Mouse (Mus musculus): ENCODE measurements at regions not wholly inside any gene's neighbourhood (a gene's known extent, or its start where the extent isn't known, plus 50 kb on each side); places are given as distances from the start of the nearest gene placed in this dataset.

GRCm38 (mm10) chr19:14319677-14320191 is 278.1 kb downstream of the Tle4 start:
- no peak overlapping the region for H3K9ac ChIP-seq (ENCODE audit: low read depth, low read length)
- no peak for ATAC-seq
- H3K9me3 ChIP-seq (ENCODE audit: control insufficient read depth, low read length): no peaks in the 10 kb centered on the region
- H3K4me2 ChIP-seq (ENCODE audit: low read depth, low read length): no peak overlapping the region
- H3K27ac ChIP-seq (ENCODE audit: low read length): no peak overlapping the region
- H3K4me1 ChIP-seq (ENCODE audit: control insufficient read depth, insufficient read depth, low read length): no peaks in the 10 kb centered on the region
- H3K4me3 ChIP-seq (ENCODE audit: low read length): no peak overlapping the region
- 76% methylated on average over 3 of the region's 3 CpGs for WGBS
- no peaks in the 10 kb centered on the region for H3K36me3 ChIP-seq (ENCODE audit: control insufficient read depth, insufficient read depth, low read length)
- H3K27me3 ChIP-seq (replicated peaks; ENCODE audit: control insufficient read depth, insufficient read depth, low read length): no peaks in the 10 kb centered on the region

DNA sequence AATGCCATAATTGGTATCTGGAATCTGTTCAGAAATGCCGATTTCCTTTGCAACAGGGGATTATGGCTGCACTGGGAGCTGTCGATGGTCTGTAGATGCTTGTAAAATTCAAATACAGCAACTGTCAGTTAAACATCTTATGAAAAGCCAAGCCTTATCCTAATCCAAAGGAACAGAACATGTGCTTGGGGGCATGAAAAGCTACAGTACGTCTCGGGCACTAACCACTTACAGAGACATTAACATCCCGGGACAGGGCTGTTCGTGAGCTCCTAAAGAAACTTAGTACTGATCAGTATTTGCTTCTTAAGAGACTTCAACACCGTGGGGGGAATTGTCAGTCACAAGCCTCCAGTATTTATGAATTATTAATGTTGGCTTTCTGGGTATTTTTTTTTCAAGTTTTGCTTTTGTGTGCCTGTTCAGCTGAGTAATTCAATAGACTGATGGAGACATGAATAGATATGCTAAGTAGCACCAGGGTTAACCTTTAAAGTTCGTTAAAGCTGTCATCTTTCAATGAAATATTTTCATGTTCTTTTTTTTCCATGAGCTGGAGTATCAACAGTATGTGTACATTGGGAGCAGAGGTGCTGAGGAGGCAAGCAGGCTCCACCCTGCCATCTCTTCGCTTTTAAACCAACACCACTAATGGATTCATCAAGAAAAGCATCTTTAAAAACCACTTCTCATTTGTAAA is 272.3 kb downstream of the Tle4 start:
- H3K9ac ChIP-seq (ENCODE audit: low read depth, low read length): no peak overlapping the region
- H3K27ac ChIP-seq (ENCODE audit: low read length): no peak overlapping the region
- H3K4me1 ChIP-seq (ENCODE audit: control insufficient read depth, insufficient read depth, low read length): no peaks in the 10 kb centered on the region
- no peaks in the 10 kb centered on the region for H3K36me3 ChIP-seq (ENCODE audit: control insufficient read depth, insufficient read depth, low read length)
- H3K9me3 ChIP-seq (ENCODE audit: control insufficient read depth, low read length): no peaks in the 10 kb centered on the region
- 72% methylated on average over 9 of the region's 9 CpGs for WGBS
- no peaks in the 10 kb centered on the region for H3K27me3 ChIP-seq (replicated peaks; ENCODE audit: control insufficient read depth, insufficient read depth, low read length)
- no peak for ATAC-seq
- no peak overlapping the region for H3K4me3 ChIP-seq (ENCODE audit: low read length)
- H3K4me2 ChIP-seq (ENCODE audit: low read depth, low read length): no peak overlapping the region

- Histone ChIP-seq H3K9ac (ENCODE audit: low read depth, low read length) (no peak overlapping the region), H3K4me3 (ENCODE audit: low read length) (no peak overlapping the region), H3K4me1 (ENCODE audit: control insufficient read depth, insufficient read depth, low read length) (no peaks in the 10 kb centered on the region), H3K4me2 (ENCODE audit: low read depth, low read length) (no peak overlapping the region), H3K9me3 (ENCODE audit: control insufficient read depth, low read length) (no peaks in the 10 kb centered on the region), H3K27ac (ENCODE audit: low read length) (no peak overlapping the region), H3K36me3 (ENCODE audit: control insufficient read depth, insufficient read depth, low read length) (no peaks in the 10 kb centered on the region), H3K27me3 (replicated peaks; ENCODE audit: control insufficient read depth, insufficient read depth, low read length) (no peaks in the 10 kb centered on the region)
- ATAC-seq: no peak
- WGBS: 40% methylated on average over 6 of the region's 6 CpGs
Measured at GRCm38 (mm10) chr19:14333041-14334012, 264.5 kb downstream of the Tle4 start.

DNA sequence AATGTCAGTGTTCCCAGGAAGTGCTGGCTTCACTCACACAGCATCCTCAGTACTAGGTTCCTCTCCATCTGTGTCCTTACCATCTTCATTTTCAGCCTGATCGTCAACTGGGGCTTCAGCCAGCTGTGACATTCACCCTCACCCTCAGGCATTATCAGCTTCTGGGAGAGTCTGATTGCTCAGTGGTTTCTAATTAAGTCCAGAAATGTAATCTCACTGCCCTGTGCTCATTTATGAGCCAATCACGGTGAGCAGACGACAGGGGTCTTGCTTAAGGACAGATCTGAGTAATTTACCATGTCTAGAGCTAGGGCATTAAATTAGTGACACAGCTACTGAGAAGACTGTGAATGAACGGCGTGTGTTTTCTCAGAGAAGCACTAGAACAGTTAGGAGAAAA is 260.8 kb downstream of the Tle4 start:
- no peak overlapping the region for H3K4me3 ChIP-seq (ENCODE audit: low read length)
- no peak overlapping the region for H3K4me2 ChIP-seq (ENCODE audit: low read depth, low read length)
- H3K27ac ChIP-seq (ENCODE audit: low read length): no peak overlapping the region
- H3K4me1 ChIP-seq (ENCODE audit: control insufficient read depth, insufficient read depth, low read length): no peaks in the 10 kb centered on the region
- H3K9ac ChIP-seq (ENCODE audit: low read depth, low read length): no peak overlapping the region
- no peaks in the 10 kb centered on the region for H3K27me3 ChIP-seq (replicated peaks; ENCODE audit: control insufficient read depth, insufficient read depth, low read length)
- no peaks in the 10 kb centered on the region for H3K36me3 ChIP-seq (ENCODE audit: control insufficient read depth, insufficient read depth, low read length)
- H3K9me3 ChIP-seq (ENCODE audit: control insufficient read depth, low read length): no peaks in the 10 kb centered on the region
- ATAC-seq: no peak
- 48% methylated on average over 5 of the region's 5 CpGs for WGBS

DNA sequence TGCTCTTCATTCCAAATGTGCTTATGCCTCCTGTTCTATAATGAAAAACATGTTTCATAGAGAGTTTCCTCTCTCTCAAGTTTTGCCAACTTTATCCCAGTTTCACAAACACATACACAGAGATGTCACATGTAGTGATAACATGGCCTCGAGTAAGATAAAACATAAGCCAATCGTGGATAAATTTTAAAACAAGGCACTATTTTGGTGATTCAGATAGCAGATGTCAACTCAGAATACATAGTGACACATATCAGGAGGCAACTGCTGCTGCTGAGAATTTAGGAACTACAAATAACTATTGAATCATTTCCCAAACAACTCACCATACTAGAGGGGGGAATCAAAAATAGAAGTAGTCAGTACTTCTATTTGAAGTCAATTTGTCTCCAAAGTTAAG is 257.1 kb downstream of the Tle4 start:
- H3K9me3 ChIP-seq (ENCODE audit: control insufficient read depth, low read length): no peaks in the 10 kb centered on the region
- WGBS: 75% methylated on average over 2 of the region's 2 CpGs
- H3K27ac ChIP-seq (ENCODE audit: low read length): no peak overlapping the region
- H3K4me2 ChIP-seq (ENCODE audit: low read depth, low read length): no peak overlapping the region
- no peak for ATAC-seq
- H3K4me1 ChIP-seq (ENCODE audit: control insufficient read depth, insufficient read depth, low read length): no peaks in the 10 kb centered on the region
- H3K36me3 ChIP-seq (ENCODE audit: control insufficient read depth, insufficient read depth, low read length): no peaks in the 10 kb centered on the region
- H3K27me3 ChIP-seq (replicated peaks; ENCODE audit: control insufficient read depth, insufficient read depth, low read length): no peaks in the 10 kb centered on the region
- no peak overlapping the region for H3K4me3 ChIP-seq (ENCODE audit: low read length)
- H3K9ac ChIP-seq (ENCODE audit: low read depth, low read length): no peak overlapping the region

GRCm38 (mm10) chr19:14343890-14344289 is 254.0 kb downstream of the Tle4 start:
- 81% methylated on average over 5 of the region's 5 CpGs for WGBS

DNA sequence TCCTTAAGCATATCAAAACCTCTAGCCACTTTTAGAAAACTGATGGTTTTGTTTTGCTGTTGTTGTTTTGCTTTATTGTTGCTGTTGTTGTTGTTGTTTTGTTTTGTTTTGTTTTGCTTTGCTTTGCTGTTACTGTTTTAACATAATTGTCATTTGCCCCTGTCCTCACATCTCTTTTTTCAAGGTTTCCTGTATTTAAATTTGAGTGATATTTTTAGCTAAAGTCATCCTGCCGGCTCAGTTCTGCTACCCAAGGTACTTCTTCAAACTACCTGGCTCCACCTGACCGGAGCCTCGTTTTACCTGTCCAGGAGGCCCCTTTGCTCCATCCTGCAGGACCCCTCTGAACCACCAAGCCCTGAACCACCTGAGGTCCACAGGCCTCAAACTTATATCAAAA is 253.4 kb downstream of the Tle4 start:
- Histone ChIP-seq H3K36me3 (ENCODE audit: control insufficient read depth, insufficient read depth, low read length) (no peaks in the 10 kb centered on the region), H3K9me3 (ENCODE audit: control insufficient read depth, low read length) (no peaks in the 10 kb centered on the region), H3K4me2 (ENCODE audit: low read depth, low read length) (no peak overlapping the region), H3K4me3 (ENCODE audit: low read length) (no peak overlapping the region), H3K9ac (ENCODE audit: low read depth, low read length) (no peak overlapping the region), H3K27me3 (replicated peaks; ENCODE audit: control insufficient read depth, insufficient read depth, low read length) (no peaks in the 10 kb centered on the region), H3K4me1 (ENCODE audit: control insufficient read depth, insufficient read depth, low read length) (no peaks in the 10 kb centered on the region), H3K27ac (ENCODE audit: low read length) (no peak overlapping the region)
- WGBS: 92% methylated on average over 3 of the region's 3 CpGs
- ATAC-seq: no peak

More at GRCm38 (mm10) chr19:14343890-14344289, 254.0 kb downstream of the Tle4 start:
- H3K4me1 ChIP-seq (ENCODE audit: control insufficient read depth, insufficient read depth, low read length): no peaks in the 10 kb centered on the region
- ATAC-seq: no peak
- no peak overlapping the region for H3K27ac ChIP-seq (ENCODE audit: low read length)
- no peak overlapping the region for H3K4me3 ChIP-seq (ENCODE audit: low read length)
- no peaks in the 10 kb centered on the region for H3K27me3 ChIP-seq (replicated peaks; ENCODE audit: control insufficient read depth, insufficient read depth, low read length)
- H3K4me2 ChIP-seq (ENCODE audit: low read depth, low read length): no peak overlapping the region
- no peak overlapping the region for H3K9ac ChIP-seq (ENCODE audit: low read depth, low read length)
- no peaks in the 10 kb centered on the region for H3K9me3 ChIP-seq (ENCODE audit: control insufficient read depth, low read length)
- H3K36me3 ChIP-seq (ENCODE audit: control insufficient read depth, insufficient read depth, low read length): no peaks in the 10 kb centered on the region

GRCm38 (mm10) chr19:14347026-14347425 is 250.8 kb downstream of the Tle4 start:
- Histone ChIP-seq H3K9me3 (ENCODE audit: control insufficient read depth, low read length) (no peaks in the 10 kb centered on the region), H3K36me3 (ENCODE audit: control insufficient read depth, insufficient read depth, low read length) (no peaks in the 10 kb centered on the region), H3K4me3 (ENCODE audit: low read length) (no peak overlapping the region), H3K4me1 (ENCODE audit: control insufficient read depth, insufficient read depth, low read length) (no peaks in the 10 kb centered on the region), H3K9ac (ENCODE audit: low read depth, low read length) (no peak overlapping the region), H3K4me2 (ENCODE audit: low read depth, low read length) (no peak overlapping the region), H3K27ac (ENCODE audit: low read length) (no peak overlapping the region), H3K27me3 (replicated peaks; ENCODE audit: control insufficient read depth, insufficient read depth, low read length) (no peaks in the 10 kb centered on the region)
- no peak for ATAC-seq
- WGBS: 66% methylated on average over 2 of the region's 2 CpGs

- Histone ChIP-seq H3K27me3 (replicated peaks; ENCODE audit: control insufficient read depth, insufficient read depth, low read length) (no peaks in the 10 kb centered on the region), H3K4me1 (ENCODE audit: control insufficient read depth, insufficient read depth, low read length) (no peaks in the 10 kb centered on the region), H3K9ac (ENCODE audit: low read depth, low read length) (no peak overlapping the region), H3K36me3 (ENCODE audit: control insufficient read depth, insufficient read depth, low read length) (no peaks in the 10 kb centered on the region), H3K4me3 (ENCODE audit: low read length) (no peak overlapping the region), H3K27ac (ENCODE audit: low read length) (no peak overlapping the region), H3K4me2 (ENCODE audit: low read depth, low read length) (no peak overlapping the region), H3K9me3 (ENCODE audit: control insufficient read depth, low read length) (no peaks in the 10 kb centered on the region)
- ATAC-seq: no peak
Measured at GRCm38 (mm10) chr19:14347429-14347828, 250.4 kb downstream of the Tle4 start.
